30 mouse cellular contexts compared by ENCODE assay signal in the genomic region with DNA sequence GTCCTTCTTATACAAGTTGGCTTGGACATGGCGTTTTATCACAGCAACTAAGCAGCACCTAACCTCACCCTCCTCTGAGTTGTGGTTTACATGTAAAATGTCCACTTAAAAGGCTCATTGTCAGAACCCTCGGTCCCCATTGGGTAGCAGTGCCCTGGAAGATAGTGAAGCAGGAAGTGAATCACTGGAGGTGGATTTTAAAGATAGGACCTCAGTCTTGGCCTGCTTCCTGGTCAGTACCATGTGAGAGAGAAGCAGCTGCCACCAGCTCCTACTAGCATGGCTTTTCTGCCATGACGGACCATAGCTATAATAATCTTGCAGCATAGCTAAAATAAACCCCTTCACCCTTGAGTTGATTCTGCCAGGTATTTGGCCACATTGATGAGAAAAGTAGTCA.
"Had no signal": no experiment of that assay in that cellular context is flagged by ENCODE, and none has a peak within 500 bp of the region (broad histone marks: within the 10 kb centered on the region; RNA-seq: fewer than 3 reads in every experiment).

No protein-coding gene starts in this region.

- H3K4me2 ChIP-seq: limb, embryonic 12.5 days; limb, embryonic 13.5 days; limb, embryonic 15.5 days; liver, embryonic 11.5 days; liver, embryonic 12.5 days; liver, embryonic 13.5 days; liver, embryonic 15.5 days; lung, embryonic 14.5 days; lung, embryonic 15.5 days; midbrain, embryonic 11.5 days; midbrain, embryonic 12.5 days; midbrain, embryonic 13.5 days; midbrain, embryonic 15.5 days had no signal

- DNase-seq: left cerebral cortex, postnatal 4 days; liver; liver, embryonic 13.5 days; liver, postnatal 0 days; lung, adult 18-20 months; lung, adult 2 months; lung, embryonic 14.5 days; lung, postnatal 10 days; lung, postnatal 14 days; lung, postnatal 36 days; lung, postnatal 4 days; midbrain, embryonic 14.5 days had no signal

- H3K9me3 ChIP-seq: limb, embryonic 10.5 days; limb, embryonic 12.5 days; limb, embryonic 13.5 days; limb, embryonic 15.5 days; liver, embryonic 12.5 days; liver, embryonic 13.5 days; liver, embryonic 15.5 days; lung, embryonic 15.5 days; midbrain, embryonic 10.5 days; midbrain, embryonic 12.5 days; midbrain, embryonic 13.5 days; midbrain, embryonic 15.5 days had no signal

- H3K36me3 ChIP-seq: limb, embryonic 10.5 days; limb, embryonic 12.5 days; limb, embryonic 13.5 days; limb, embryonic 15.5 days; liver, embryonic 12.5 days; liver, embryonic 13.5 days; liver, embryonic 15.5 days; lung, embryonic 15.5 days; midbrain, embryonic 10.5 days; midbrain, embryonic 12.5 days; midbrain, embryonic 13.5 days; midbrain, embryonic 15.5 days had no signal

- H3K4me1 ChIP-seq: limb, embryonic 15.5 days; liver, embryonic 12.5 days; liver, embryonic 13.5 days; liver, embryonic 15.5 days; lung, embryonic 15.5 days; megakaryocyte, embryonic 14.5 days; midbrain, embryonic 12.5 days had no signal

- H3K4me3 ChIP-seq: limb, embryonic 10.5 days; limb, embryonic 12.5 days; limb, embryonic 13.5 days; limb, embryonic 15.5 days; liver, embryonic 12.5 days; liver, embryonic 13.5 days; liver, embryonic 15.5 days; lung, embryonic 15.5 days; megakaryocyte, embryonic 14.5 days; midbrain, embryonic 10.5 days; midbrain, embryonic 12.5 days; midbrain, embryonic 13.5 days; midbrain, embryonic 15.5 days had no signal

- H3K27ac ChIP-seq: limb, embryonic 10.5 days; limb, embryonic 12.5 days; limb, embryonic 13.5 days; limb, embryonic 15.5 days; liver, embryonic 12.5 days; liver, embryonic 13.5 days; liver, embryonic 14.5 days; liver, embryonic 15.5 days; lung, embryonic 15.5 days; macrophage; midbrain, embryonic 10.5 days; midbrain, embryonic 12.5 days; midbrain, embryonic 13.5 days; midbrain, embryonic 15.5 days had no signal

- ATAC-seq: liver, embryonic 12.5 days; liver, postnatal 0 days; lung, postnatal 0 days; midbrain, embryonic 13.5 days; midbrain, embryonic 15.5 days; midbrain, embryonic 16.5 days had no signal

- H3K27me3 ChIP-seq: limb, embryonic 12.5 days; limb, embryonic 15.5 days; liver, embryonic 13.5 days; liver, embryonic 15.5 days; lung, embryonic 15.5 days; megakaryocyte, embryonic 14.5 days; midbrain, embryonic 12.5 days; midbrain, embryonic 15.5 days had no signal

- H3K9ac ChIP-seq: limb, embryonic 12.5 days; limb, embryonic 13.5 days; limb, embryonic 15.5 days; liver, embryonic 12.5 days; liver, embryonic 13.5 days; liver, embryonic 14.5 days; liver, embryonic 15.5 days; liver, postnatal 0 days; lung, embryonic 14.5 days; lung, embryonic 15.5 days; midbrain, embryonic 12.5 days; midbrain, embryonic 13.5 days; midbrain, embryonic 15.5 days had no signal
